Mouse (Mus musculus) mammary gland, adult 2 months (tissue): ENCODE data around the gene Ifi27l2a. TPM values are rescaled to one million over a fixed set of nuclear protein-coding genes. Genes with fewer than 3 reads are reported as not detected.

Source experiments
- polyA plus RNA-seq: library from polyadenylated mRNA; depleted of rRNA; stranded (reverse); fragments of >200 nt; gene quantifications from 2 replicates; pipeline ENCODE4 v1.2.3, GENCODE M21; 2012; ENCODE audit warnings: low replicate concordance; rRNA removed

The Ifi27l2a gene
- 4,536 and 5,133 TPM in 2 replicates for polyA plus RNA-seq

GRCm38 (mm10) chr12:103443524-103443923 lies at the start of gene Ifi27l2a:
TSS of gene Ifi27l2a (minus strand) at chr12:103443680.

GRCm38 (mm10) chr12:103457140-103457539 lies 13.7 kb upstream of the Ifi27l2a start, which contains the start of gene Ifi27l2b:
TSS of gene Ifi27l2b (minus strand) at chr12:103457223.

GRCm38 (mm10) chr12:103433986-103434731 lies 9.3 kb downstream of the Ifi27l2a start, which contains the start of gene Ifi27:
TSS of gene Ifi27 (plus strand) at chr12:103434211.

GRCm38 (mm10) chr12:103425729-103426470 lies 17.6 kb downstream of the Ifi27l2a start, which contains the start of gene Ddx24:
TSS of gene Ddx24 (minus strand) at chr12:103425830.

GRCm38 (mm10) chr12:103407720-103408119 lies 35.8 kb downstream of the Ifi27l2a start, which contains the start of gene 9330161L09Rik:
TSS of gene 9330161L09Rik (minus strand) at chr12:103407820.

Other genes starting within 250 kb of the Ifi27l2a start
- 1.6 and 2.9 TPM in 2 replicates for gene Prima1, start 201.5 kb downstream of the Ifi27l2a start, polyA plus RNA-seq
- not detected in 2 replicates for gene Fam181a, start 132.7 kb downstream of the Ifi27l2a start, polyA plus RNA-seq
- gene Asb2, start 87.7 kb downstream of the Ifi27l2a start, polyA plus RNA-seq, result 20.7 and 80.8 TPM in 2 replicates
- 3.6 and 5.8 TPM in 2 replicates for gene Otub2, start 55.0 kb downstream of the Ifi27l2a start, polyA plus RNA-seq
- 0.81 and 1.3 TPM in 2 replicates for gene 9330161L09Rik, start 35.9 kb downstream of the Ifi27l2a start, polyA plus RNA-seq
- 29.2 and 49.9 TPM in 2 replicates for gene Ddx24, start 17.9 kb downstream of the Ifi27l2a start, polyA plus RNA-seq
- 1,029 and 1,525 TPM in 2 replicates for gene Ifi27, start 9.5 kb downstream of the Ifi27l2a start, polyA plus RNA-seq
- not detected in 2 replicates for gene Ifi27l2b, start 13.5 kb upstream of the Ifi27l2a start, polyA plus RNA-seq
- 0.84 and 0.89 TPM in 2 replicates for gene Ppp4r4, start 88.6 kb upstream of the Ifi27l2a start, polyA plus RNA-seq
- 1.8 and 1.9 TPM in 2 replicates for gene Serpina10, start 187.8 kb upstream of the Ifi27l2a start, polyA plus RNA-seq
- 0.43 TPM in 1 of 2 replicates, not detected in the other for gene Serpina6, start 213.5 kb upstream of the Ifi27l2a start, polyA plus RNA-seq
- gene Serpina16, start 232.5 kb upstream of the Ifi27l2a start, polyA plus RNA-seq, result not detected in 2 replicates